Mouse (Mus musculus) macrophage (primary cell): Measurements from ENCODE around the gene Lsm4. TPM values are rescaled to one million over a fixed set of nuclear protein-coding genes. Genes with fewer than 3 reads are reported as not detected.

ENCODE experiments used
- H3K27ac ChIP-seq: fragments of 350-480 bp; formaldehyde crosslinking; 2 replicates; pipeline ENCODE4 v1.9.0; 2021
- H3K36me3 ChIP-seq: fragments of 350-480 bp; formaldehyde crosslinking; 2 replicates; pipeline ENCODE4 v1.9.0; 2021; ENCODE audit errors: inconsistent target
- H3K4me3 ChIP-seq: fragments of 350-480 bp; formaldehyde crosslinking; 2 replicates; pipeline ENCODE4 v1.9.0; 2021; ENCODE audit errors: inconsistent target
- H3K79me2 ChIP-seq: fragments of 350-480 bp; formaldehyde crosslinking; 2 replicates; pipeline ENCODE4 v1.9.0; 2021; ENCODE audit errors: inconsistent target
- WGBS: methylation state at CpG from one replicate; pipeline ENCODE4 v1.1.7; 2026; ENCODE audit warnings: inconsistent platforms; ENCODE audit not compliant: missing documents; 5-methylcytosine and 5-hydroxymethylcytosine counted together
- polyA plus RNA-seq: library from polyadenylated mRNA; stranded (reverse); fragments of 250-400 nt; gene quantifications from 3 replicates; pipeline ENCODE4 v1.2.4, GENCODE M21; 2018; ENCODE audit warnings: inconsistent platforms

Gene Lsm4
- polyA plus RNA-seq, 1 experiment from 2014 or later = 47.7 TPM

- WGBS = 94% methylated on average over 1 of the region's 1 CpGs
- Histone ChIP-seq H3K36me3 (no peaks in the 10 kb centered on the region), H3K27ac (no peak overlapping the region), H3K4me3 (no peak overlapping the region), H3K79me2 (no peaks in the 10 kb centered on the region)
These were observed 37.2 kb downstream of the Lsm4 start for GRCm38 (mm10) chr8:70710296-70710695.

DNA sequence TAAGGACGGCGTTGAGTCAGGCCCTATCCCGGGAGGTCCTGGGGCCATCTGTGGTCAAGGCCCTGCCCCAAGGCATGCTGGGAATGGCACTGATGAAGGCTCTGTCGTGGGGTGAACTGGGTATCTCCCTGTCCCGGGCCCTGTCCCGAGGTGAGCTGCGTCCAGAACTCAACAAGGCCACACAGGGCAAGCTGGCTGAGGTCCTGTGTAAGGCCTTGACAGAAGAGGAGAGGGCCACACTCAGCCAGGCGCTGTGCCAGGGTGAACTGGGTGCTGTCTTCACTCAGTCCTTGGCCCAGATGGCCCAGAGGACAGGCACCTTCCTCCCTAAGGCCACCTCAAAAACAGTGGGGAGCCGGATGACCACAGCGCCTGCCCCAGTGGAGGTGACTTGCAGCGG is 38.0 kb downstream of the Lsm4 start:
- Histone ChIP-seq H3K36me3 (no peaks in the 10 kb centered on the region), H3K79me2 (no peaks in the 10 kb centered on the region), H3K4me3 (no peak overlapping the region), H3K27ac (no peak overlapping the region)
- 88% methylated on average over 11 of the region's 11 CpGs for WGBS

DNA sequence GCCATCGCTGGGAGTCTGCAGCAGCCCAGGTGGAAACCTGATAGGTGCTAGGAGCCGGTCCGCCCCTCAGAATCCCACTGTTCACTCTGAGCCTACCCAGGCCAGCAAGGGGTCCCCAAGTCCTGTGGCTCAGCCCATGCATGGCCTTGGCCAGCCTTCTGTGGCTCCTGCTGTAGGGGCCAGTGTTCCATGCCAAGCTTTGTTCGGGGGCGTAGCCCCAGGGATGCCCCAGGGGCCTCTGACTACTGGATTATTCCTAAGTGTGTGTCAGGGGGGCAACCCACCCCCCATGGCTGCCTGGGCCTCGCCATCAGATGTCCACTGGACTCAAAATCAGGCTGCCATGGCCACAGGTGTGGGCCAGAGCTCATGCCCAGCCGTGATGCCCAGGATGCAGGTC is 40.9 kb downstream of the Lsm4 start:
- H3K27ac ChIP-seq = no peak overlapping the region
- no peaks in the 10 kb centered on the region for H3K36me3 ChIP-seq
- WGBS = 90% methylated on average over 7 of the region's 7 CpGs
- H3K79me2 ChIP-seq = no peaks in the 10 kb centered on the region
- H3K4me3 ChIP-seq = no peak overlapping the region

GRCm38 (mm10) chr8:70715086-70715485 is 42.0 kb downstream of the Lsm4 start:
- WGBS = 71% methylated on average over 2 of the region's 2 CpGs
- no peak overlapping the region for H3K4me3 ChIP-seq

DNA sequence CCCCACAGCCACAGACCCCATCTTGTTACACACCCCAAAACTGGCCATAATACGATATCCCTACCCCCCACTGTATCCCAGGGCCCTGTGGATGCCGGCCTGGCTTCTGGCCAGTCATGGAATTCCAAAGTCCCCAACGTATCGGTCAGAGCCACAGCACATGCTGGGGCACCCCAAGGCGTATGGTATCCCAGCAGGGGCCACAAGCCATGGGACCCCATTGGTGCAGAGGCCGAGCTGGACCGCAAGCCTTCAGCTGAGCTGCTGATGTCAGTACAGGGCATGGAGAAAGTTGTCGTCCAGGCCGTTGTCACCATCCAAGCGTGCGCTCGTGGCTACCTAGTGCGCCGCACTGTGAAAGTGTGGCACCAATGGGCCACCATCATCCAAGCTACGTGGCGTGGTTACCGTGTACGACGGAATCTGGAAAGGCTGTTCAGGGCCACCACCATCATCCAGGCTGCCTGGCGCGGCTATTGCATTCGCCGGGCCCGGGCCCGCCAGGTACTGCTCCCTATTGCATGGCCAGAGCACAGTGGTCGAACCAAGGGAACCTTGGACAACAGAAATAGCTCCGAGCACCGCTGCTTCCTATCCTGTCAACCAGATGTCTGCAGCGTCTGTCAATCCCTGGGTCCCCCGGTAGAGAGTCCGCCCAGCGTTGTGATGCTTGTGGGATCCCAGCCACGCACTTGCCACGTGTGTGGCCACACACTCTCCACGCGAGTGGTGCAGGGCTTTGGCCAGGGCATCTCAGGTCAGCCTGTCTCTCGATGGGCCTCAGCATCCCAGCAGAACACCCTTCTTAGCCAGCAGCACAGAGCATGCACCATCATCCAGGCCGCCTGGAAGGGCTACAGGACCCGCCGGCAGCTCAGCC is 43.7 kb downstream of the Lsm4 start:
- WGBS = 91% methylated on average over 38 of the region's 40 CpGs
- Histone ChIP-seq H3K79me2 (no peaks in the 10 kb centered on the region), H3K27ac (no peak overlapping the region), H3K36me3 (no peaks in the 10 kb centered on the region), H3K4me3 (no peak overlapping the region)

More at GRCm38 (mm10) chr8:70715086-70715485, 42.0 kb downstream of the Lsm4 start:
- Histone ChIP-seq H3K36me3 (no peaks in the 10 kb centered on the region), H3K27ac (no peak overlapping the region), H3K79me2 (no peaks in the 10 kb centered on the region)

DNA sequence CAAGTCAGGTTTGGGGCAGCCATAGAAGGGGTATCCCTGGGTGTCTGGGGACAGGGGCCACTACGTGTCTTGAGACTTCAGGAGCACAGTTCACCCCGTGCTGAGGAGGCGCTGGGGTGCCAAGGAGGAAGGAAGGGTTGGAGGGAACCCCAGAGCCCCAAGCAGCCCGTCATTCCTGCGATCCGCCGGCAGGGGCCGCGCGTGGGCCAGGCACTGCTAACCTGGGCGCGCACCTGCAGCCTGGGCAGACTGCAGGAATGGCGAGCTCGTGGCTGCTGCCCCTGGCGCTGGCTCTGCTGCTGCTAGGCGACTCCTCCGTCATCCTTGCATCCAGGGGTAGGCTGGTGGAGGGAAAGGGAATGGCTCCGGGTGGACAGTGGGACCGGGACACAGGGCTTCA is 45.2 kb downstream of the Lsm4 start, which contains the start of gene Gm3336:
Gene Gm3336, plus strand, starts transcription at position 247 of the 400 bp plus-strand sequence.
- Histone ChIP-seq H3K79me2 (no peaks in the 10 kb centered on the region), H3K4me3 (no peak within 1 kb of the TSS), H3K36me3 (no peaks in the 10 kb centered on the region), H3K27ac (0 out of 2 replicates have a peak within 1 kb of the TSS, but pooled peaks have one; percentile 51)
- WGBS = 3% methylated on average over 18 of the region's 19 CpGs

DNA sequence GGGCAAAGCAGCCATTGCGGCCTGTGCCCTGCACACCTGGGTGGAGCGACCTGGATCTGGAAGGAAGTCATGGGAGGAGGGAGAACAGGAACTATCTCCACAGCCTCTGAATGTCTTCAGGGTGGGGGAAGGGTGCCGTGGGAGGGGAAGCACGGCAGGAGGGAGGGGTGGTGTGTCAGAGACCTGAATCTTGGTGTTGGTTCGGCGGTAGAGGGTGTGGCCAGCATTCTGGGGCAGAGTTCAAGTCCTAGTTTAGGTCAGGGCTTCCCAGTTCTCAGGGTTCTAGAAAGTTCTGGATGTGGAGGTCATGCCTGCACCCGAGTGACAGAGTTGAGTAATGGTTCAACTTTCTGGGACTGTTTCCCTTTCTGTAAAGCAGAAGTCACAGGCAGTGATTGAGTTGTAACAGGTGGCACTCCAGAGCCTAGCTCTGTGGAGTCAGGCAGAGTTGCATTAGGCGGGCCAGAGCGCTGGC is 46.8 kb downstream of the Lsm4 start:
- Histone ChIP-seq H3K4me3 (no peak overlapping the region), H3K27ac (peak overlapping the region; percentile 51), H3K79me2 (no peaks in the 10 kb centered on the region), H3K36me3 (no peaks in the 10 kb centered on the region)
- 22% methylated on average over 9 of the region's 9 CpGs for WGBS

DNA sequence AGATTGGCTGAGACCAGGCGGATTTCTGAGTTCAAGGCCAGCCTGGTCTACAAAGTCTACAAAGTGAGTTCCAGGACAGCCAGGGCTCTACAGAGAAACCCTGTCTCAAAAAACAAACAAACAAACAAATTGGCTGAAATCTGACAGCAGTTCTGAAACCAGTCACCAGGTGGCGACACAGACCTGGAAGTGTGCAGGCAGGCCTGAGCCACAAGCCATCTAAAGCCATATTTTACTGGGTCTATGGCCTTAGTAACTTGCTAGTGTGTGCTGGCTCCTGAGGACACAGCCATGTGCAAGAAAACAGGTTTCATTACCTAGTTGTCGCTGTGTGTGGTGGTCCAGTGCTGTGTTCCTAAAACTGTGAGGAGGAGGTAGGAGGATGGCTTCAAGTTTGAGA is 47.7 kb downstream of the Lsm4 start:
- 0% methylated on average over 3 of the region's 3 CpGs for WGBS
- Histone ChIP-seq H3K27ac (no peak overlapping the region), H3K4me3 (no peak overlapping the region), H3K36me3 (no peaks in the 10 kb centered on the region), H3K79me2 (no peaks in the 10 kb centered on the region)

DNA sequence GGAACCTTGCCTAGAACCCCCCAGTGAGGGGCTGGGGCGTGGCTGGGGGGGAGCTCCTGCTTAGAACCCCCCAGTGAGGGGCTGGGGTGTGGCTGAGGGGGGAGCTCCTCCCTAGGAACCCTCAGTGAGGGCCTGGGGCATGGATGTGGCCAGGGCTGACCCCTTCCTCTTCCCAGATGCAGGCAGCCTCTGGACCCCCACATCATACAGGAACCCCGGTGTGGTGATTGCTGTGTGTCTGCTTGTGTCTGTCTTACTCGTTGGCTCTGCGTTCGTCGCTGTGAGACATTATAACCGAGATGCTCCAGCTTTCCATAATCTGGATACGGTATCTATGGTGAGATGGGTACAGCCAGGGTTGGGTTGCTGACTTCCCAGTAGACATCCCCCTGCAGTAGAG is 48.6 kb downstream of the Lsm4 start:
- 97% methylated on average over 8 of the region's 8 CpGs for WGBS
- no peaks in the 10 kb centered on the region for H3K36me3 ChIP-seq
- H3K4me3 ChIP-seq = no peak overlapping the region
- H3K79me2 ChIP-seq = no peaks in the 10 kb centered on the region
- H3K27ac ChIP-seq = no peak overlapping the region

DNA sequence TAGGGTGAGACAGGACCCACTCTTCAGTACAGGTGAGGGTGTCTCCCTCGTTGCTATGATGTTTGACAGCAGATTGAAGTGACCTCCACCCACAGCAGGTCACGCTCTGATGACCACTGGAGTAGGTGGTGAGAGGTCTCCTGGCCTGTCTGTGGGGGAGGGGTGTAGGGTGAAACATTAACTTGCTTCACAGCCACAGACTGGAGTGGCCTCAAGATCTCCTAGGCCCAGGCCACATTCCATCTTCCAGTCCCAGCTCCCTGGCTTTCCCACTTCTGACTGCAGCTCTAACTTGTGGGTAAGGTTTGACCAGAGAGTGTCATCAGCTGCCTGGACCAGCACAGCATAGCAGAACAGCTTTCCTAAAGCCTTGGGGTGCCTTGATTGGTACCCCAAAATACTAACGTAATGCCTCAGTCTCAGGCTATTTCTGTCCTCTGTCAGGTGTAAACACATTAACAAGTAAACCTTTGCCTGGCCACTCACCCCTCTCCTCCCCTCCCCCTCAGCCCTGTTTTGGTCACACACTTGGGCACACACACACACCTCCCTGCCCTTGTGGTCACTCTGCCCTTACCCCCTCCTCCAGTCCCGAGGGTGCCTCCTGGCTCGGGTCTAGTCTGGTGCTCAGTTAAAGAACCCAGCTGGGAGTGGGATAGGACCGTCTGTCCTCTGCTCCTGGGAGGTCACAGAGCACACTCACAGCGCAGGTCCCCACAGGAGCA is 50.6 kb downstream of the Lsm4 start, which contains the start of gene Pde4c:
Gene Pde4c, plus strand, starts transcription at position 235 of the 725 bp plus-strand sequence.
- Histone ChIP-seq H3K79me2 (no peaks in the 10 kb centered on the region), H3K27ac (no peak within 1 kb of the TSS), H3K36me3 (no peaks in the 10 kb centered on the region), H3K4me3 (no peak within 1 kb of the TSS)
- 92% methylated on average over 6 of the region's 7 CpGs for WGBS

DNA sequence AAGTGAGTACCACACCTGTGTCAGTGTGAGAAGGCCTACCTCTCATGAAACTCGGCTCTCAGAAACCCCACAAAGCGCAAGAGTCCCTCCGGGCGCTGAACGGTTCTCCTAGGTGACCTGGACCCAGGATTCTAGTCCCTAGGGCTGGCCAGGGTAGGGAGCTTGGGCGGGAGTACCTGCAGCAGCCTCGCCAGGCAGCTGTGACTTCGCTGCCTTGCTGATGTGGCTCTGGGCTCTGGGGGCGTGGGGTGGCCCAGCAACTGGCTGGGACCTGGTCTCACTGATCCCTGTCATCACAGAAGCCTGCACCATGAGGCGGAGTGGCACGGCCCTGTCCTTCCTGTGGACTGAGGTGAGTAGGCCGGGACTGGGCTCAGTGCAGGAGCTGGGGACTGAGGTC is 51.2 kb downstream of the Lsm4 start:
- H3K4me3 ChIP-seq = no peak overlapping the region
- no peaks in the 10 kb centered on the region for H3K79me2 ChIP-seq
- no peaks in the 10 kb centered on the region for H3K36me3 ChIP-seq
- H3K27ac ChIP-seq = no peak overlapping the region
- WGBS = 92% methylated on average over 11 of the region's 12 CpGs

GRCm38 (mm10) chr8:70725792-70726447 is 52.9 kb downstream of the Lsm4 start:
- Histone ChIP-seq H3K79me2 (no peaks in the 10 kb centered on the region), H3K27ac (no peak overlapping the region), H3K4me3 (no peak overlapping the region), H3K36me3 (no peaks in the 10 kb centered on the region)
- WGBS = 50% methylated on average over 14 of the region's 14 CpGs

DNA sequence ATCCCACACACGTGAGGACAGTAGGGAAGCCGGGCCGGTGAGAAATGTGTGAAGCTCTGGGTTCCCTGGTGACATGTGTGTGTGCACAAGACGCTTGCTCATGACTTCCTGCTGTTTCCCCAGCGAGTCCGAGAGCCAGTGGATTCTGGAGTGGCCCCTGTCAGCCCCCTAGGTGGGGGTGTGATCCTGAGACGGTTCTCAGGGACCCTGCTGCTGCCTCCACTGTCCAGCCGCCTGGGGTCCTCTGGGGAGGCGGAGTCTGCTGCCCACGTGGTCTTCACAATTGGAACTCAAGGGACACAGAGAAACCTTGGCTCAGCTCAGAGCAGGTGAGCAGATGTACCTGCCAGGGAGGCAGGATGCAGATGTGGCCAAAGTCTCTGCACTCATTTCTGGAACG is 53.7 kb downstream of the Lsm4 start:
- no peak overlapping the region for H3K4me3 ChIP-seq
- no peak overlapping the region for H3K27ac ChIP-seq
- 36% methylated on average over 11 of the region's 11 CpGs for WGBS
- no peaks in the 10 kb centered on the region for H3K79me2 ChIP-seq
- no peaks in the 10 kb centered on the region for H3K36me3 ChIP-seq
